Mouse (Mus musculus): ENCODE measurements around the gene Sirt4.
"Not testable (repeated sequence)": the region's sequence is repeated elsewhere in the genome, so short reads cannot be mapped to it uniquely, and the experiment has no call there.

Gene Sirt4

DNA sequence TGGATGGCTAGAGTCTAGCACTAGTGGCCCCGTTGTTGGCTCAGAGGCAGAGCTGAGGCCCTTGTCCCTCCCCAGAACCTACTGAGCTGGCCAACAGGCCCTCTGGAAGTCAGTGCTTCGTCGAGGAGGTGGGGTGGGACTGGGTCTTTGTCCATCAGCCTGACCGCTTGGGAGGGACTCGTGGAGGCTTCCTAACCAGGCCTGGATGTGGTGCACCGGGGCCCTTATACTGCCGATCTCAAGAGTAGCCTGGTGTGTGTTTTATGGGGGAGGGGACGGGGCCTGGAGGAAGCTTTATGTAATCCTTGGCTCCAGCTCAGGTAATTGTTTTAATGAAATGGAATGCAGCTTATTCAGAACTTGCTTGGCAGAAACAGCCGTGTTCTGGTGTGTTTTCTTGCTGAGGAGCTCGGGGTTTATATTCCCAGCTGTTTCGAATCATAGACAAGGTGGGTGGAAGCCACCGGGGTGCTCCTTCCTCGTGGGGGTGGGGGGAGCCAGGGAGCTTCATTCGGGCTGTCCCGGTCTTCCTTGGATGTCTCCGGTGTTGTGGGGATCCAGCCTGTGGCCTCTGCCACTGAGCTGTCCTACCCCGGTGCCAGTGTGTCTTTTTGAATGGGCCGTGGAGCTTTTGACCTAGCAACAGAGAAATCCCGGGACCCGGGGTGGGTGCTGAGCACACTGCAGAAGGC lies 30.5 kb upstream of the Sirt4 start:
- DNase-seq, result peak; percentile 69

DNA sequence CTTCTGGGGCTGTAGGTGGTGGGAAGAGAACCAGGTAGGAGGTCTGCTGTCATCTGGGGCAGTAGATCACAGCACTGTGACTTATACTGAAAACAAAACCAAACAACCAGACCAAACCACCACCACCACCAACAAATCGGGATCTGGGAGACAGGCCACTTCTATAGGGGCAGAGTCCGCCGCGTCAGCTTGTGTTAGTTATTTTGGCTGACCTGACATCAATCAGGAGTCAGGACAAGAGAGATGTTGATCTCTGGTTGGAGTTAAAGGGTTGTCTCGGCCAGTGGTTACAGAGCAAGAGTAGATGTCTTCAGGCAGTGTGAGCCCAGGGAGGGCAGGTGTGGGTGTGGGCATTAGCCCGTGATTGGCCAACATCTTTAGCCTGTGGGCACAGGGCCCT lies 29.8 kb upstream of the Sirt4 start:
- DNase-seq, result no peak

DNA sequence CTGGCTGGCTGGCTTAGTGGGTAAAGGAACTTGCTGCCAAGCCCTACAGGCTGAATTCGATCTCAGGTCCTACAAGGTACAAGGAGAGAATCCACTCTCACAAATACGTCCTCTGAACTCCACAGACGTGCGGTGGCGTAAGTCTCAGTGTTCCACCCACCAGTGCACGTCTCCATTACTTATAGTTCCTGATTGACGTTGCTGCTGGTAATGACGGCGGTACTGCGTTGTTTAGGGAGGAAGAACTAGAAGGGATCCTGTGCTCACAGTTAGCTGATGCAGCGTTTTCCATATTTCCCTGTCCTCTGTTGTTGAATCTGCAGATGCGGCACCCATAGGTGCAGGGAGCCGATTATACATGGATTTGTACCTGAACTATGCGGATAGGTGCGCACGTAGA lies 29.2 kb upstream of the Sirt4 start:
- DNase-seq, result no peak

DNA sequence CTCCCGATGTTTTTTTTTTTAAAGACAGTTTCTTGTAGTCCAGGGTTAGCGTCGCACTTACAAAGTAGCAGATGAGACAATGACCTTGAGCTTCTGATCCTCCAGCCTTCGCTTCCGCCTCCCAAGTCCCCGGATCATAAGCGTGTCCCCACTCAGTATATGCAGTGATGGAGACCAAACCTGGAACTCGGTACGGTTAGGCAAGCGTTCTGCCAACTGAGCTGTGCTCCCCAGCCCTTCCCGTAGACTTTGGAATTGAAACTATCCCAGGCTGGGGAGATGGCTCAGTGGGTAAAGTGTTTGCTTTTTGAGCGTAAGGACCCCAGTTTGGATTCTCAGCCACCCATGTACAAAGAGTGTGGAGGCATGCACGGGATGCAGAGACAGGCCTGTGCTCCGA lies 28.7 kb upstream of the Sirt4 start:
- no peak for DNase-seq

DNA sequence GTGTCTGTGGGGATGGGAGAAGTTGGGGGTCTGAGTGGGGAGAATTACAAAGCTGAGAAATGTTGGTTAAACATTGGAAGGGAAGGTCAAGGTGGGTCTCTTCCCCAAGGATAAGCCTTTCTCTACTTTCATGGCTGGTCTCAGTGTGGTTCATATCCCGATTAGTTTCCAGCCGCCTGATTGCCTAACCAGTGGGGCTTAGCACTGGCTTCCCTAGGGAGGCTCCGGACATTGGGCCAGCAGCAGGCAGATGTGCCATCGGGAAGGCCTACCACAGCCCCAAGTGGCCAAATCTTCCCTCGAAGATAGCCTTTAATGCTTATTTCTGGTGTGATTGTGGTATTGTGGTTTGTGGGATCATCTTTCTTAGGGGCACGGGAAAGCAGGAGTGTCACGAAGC lies 27.9 kb upstream of the Sirt4 start:
- DNase-seq, result no peak

DNA sequence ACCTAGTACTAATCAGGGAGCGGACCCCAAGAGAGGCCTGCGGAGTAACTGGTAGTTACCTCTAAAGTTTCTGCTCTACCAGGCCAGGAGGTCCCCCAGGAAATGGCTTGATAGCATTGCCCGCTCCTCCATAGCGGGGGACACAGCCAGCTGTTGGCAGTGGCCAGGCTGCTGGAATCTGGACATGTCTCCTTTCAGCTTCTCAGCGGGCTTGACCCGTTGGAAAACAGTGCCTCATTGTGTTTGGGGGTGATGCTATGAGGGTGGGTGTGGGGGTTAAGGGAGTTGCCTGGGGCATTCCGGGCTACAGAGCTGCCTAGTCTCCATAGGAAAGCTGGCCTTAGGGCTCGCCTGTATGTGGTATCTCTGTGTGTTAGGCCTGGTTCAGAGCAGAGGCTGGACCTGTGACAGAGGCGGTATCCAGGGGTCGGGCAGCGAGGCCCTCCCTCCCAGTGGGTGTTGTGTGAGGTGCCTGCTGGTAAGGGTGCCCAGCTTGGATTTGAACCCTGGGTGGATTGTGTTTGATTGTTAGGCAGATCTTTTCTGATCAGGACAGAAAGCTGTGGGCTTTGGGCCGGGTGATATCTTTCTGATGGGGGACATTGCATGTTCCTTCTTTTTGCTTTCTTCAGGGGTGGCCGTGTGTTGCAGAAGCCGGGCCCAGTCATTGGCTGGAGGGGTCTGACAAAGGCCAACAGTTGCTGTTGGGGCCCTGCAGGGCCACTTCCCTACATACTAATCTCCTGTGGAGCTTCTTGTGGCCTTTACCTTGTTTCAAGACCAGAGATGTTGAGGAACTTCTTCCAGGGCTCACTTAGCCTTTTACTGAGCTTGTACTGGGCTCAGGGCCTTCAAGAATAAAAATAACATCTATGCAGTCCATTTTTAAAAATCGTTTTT lies 25.5 kb upstream of the Sirt4 start:
- DNase-seq, result no peak

DNA sequence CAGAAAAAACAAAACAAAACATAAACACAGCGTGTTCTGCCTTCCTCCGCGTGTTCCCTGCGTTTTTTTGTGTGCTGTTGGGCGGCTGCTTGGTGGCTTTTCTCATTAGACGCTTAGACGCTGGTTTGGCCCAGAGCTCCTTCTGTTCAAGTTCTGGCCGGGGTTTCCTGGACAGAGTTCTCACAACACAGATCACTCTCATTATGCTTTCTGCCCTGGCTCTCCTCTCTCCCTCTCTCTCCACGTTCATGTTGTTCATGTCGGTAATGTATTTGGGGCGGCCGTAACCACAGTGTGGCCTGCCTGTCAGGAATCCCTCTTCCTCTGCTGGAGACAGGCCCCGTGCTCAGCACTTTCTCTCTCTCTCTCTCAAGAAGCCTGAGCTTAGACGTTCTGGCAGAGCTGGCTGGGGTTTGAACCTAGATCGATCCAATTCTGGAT lies 24.8 kb upstream of the Sirt4 start:
- peak; percentile 54 for DNase-seq

DNA sequence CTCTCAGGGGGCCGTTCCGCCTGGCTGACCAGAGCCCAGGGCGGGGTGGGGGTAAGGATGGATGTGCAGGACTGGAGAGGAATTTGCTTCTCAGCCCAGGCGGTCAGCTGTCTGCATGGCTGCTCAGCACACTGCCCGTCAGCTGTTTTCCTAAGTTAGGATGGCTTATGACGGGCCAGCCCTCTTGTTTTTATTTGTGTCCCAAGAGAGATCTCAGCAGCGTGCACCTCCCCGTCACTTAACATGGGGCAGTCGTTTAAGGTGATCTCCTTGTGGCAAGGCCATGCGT lies 24.3 kb upstream of the Sirt4 start:
- DNase-seq, result no peak

DNA sequence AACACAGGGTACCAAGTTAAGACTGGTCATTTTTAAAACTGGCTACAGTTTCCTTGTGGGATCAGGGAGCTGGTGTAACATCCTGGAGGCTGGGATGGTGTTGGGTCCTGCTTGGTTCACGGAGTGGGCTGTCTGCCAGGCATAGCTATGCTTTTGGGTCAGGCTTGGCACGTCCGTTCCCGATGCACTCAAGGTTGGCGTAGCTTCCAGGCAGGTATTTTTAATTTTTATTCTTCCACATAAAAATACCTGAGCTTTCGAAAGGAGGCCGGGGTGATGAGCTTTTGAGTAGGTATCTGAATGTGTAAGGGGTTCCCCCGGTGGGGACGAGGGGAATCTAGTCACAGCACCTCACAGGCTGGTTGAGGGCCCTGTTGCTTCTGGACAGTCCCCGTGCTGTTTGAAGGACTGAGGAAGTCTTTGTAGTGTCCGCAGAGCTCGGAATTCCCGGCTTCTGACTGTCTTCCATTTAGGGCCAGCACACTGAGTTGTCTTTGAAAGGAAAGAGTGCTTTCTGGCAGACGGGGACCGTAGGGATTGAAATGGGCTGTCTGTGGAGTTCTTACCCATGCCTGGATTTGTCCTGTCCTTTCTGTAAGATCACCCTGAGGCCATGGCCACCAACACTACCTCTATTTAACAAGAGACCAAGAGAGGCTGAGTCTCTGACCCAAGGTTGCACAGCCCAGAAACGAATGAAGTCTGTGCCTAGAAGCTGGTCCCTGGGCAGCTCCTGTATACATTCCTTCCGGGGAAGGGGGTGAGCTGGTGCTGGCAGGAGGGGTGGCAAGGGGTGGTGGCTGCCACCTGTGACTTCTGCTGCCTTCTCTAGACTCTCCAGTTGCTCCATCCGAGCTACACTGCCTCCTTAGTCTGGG lies 23.7 kb upstream of the Sirt4 start:
- peak; percentile 81 for DNase-seq

DNA sequence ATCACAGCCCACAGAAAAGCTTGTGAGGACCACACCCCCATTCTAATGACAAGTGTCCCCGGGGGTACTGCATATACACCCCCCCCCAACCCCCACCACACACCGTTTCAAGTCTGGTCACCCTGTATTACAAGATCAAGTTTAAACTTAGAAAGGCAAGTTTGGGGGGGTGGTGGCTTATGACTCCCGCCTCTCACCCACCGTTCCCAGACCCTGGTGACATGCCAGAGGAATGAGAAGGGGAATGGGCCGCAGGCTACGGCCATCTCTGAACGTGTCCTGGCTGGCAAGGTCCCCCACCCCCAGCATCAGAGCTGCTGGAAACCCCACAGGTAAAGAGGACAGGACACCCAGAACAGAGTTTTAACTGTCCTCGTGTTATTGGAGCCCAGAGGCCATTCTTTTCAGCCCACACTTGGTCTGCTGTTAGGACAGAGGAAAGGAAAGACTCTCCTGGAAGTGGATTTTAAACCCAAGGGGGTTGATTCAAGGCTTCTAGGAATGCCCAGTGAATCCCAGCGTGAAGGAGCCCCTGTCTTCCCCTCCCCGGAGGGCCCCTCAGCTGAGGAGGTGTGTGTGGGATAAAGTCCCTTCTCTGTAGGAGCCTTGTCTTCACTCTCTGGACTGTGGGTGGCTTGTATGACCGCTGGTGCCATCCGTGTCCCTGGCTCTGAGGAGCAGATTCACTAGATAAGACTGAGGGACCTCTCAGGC lies 22.9 kb upstream of the Sirt4 start:
- DNase-seq, result peak; percentile 69

DNA sequence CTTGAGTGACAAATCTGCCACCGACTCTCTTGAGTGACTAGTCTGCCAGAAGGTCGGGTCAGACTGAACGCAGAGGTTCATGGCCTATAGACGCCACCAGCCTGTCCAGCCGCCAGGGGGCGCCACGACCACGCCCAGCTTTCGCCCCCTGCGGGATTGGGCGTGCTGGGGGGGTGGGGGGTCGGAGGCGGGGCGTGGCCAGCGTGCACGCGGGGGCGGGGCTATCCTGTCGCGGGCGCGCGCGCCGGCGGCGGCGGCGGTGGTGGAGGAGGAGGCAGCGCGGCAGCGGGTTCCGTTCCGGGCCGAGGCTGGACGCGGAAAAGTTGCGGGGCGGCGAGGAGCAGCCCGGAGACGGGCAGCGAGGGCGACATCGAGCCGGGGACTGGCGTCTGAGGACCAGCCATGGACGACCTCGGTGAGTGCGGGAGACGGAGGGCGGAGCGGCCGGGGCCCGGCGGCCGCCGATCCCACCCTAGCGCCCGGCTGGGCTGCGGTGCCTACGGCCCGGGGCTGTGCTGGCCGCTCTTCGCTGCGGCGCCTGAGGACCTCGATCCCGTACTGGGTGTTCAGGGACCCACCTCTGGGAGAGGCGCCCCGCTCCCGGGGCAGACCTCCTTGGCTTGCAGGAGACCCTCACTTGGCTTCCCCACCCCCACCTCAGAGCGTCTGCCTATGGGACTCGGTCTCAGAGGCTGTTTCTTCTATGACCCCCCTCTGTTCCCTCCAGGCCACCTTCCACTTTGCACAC lies 22.1 kb upstream of the Sirt4 start, which contains the start of gene Pxn:
TSS of gene Pxn (plus strand) at position 223 of the 748 bp plus-strand sequence.
- DNase-seq, result peak; percentile 93

DNA sequence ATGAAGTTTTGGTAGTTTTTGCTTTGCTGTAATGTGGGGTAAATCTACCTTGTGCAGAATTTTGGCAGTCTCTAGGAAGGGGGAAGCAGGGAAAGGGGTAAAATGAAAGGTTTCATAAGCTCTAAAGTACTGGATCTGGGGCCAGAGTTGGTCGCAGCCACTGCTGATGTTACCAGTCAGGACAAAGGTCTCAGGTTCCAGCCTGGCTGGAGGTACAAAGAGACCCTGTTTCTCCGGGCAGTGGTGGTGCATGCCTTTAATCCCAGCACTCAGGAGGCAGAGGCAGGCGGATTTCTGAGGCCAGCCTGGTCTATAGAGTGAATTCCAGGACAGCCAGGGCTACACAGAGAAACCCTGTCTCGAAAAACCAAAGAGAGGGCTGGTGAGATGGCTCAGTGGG lies 21.1 kb upstream of the Sirt4 start:
- not testable (repeated sequence) for DNase-seq

DNA sequence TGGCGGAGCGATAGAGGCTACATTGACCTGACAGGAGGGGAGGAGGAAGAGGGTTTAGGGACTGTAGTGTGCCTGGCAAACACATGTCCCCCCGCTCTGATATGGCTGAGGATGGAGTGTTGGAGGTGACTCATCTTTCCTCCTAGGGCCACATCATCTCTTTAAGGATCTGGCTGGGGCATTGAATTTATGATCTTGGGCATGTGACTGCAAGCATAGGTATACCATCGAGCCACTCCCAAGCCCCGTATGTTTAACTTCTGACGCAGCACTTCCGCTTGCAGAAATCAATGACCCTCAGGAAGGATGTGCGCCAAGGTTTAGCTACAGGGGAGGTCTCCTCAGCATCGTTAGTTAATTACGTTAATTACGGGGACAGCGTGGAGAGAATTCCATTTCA lies 18.5 kb upstream of the Sirt4 start:
- no peak for DNase-seq

DNA sequence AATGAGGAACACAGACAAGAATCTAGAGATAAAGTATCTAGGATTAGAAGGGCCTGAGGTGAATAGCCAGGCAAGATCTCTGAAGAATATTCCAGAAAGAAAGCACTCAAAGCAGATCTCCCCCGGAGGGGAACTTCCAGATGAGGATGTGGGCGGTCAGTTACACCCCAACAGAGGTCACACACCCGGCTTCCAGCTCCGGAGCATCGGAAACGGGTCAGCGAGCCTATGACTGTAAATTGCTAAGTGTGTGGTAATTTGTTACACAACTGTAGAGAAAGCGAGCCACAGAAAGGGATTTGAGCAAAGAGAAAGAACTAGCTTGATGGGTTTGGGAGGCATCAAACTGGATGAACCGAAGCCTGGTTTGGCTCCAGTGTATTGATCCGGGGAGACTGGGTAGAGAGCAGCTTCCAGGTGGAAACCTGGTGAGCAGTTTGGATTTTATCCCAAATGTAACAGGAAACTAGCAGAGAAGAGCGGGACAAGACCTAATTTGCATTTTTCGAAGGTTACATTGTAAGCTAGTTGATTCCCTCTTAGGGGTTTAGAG lies 15.9 kb upstream of the Sirt4 start:
- DNase-seq, result no peak

DNA sequence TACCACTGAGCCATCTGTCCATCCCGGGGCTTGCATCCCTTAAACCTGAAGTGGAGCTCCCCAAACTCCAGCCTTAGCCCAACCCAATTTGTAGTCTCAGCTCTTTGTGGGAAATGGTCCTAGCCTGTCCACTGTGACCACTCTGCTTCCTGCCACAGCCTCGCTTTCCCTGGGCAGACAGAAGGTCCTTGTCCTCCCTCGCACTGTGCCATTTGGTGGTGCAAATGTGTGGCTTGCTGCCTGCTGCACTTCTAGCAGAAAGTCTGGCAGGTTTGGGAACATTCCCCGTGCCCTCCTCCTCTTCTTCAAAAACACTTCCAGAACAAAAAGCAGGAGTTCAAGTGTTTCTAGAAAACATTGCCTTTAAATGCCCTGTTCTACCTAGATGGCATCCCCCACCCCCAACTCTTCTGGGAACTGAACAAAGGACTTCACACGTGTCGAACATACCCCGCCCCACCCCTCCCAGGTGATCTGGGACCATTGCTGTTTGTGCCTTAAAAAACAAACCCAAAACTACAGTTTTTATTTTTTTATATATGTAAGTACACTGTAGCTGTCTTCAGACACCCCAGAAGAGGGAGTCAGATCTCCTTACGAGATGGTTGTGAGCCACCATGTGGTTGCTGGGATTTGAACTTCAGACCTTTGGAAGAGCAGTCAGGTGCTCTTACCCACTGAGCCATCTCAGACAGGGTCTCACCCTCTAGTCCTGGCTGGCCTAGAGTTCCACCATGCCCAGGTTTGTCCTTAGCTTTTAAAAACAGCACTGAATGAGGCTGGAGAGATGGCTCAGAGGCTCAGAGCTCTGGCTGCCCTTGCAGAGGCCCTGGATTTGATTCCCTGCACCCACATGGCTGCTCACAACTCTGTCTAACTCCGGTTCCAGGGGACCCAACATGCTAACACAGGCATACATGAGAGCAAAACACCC lies 14.0 kb upstream of the Sirt4 start:
- peak; percentile 58 for DNase-seq

DNA sequence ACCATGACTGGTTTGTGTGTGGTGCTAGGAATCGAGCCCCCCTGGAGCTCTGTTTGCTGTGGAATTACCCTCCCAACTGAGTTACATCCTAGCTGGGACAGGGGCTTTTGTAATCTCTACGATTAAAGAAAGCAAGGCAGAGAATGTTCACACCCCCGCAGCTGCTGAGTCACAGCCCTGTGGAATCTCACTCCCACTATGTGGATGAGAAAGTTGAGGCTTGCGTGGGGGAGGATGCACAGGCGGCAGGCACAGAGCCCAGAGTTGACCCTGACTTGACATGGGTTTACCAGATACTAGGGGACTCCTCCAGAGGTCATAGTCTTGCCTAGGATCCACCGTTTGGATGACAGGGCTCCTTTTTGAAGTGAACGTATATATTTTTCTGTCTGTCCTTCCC lies 12.5 kb upstream of the Sirt4 start:
- peak; percentile 30 for DNase-seq

DNA sequence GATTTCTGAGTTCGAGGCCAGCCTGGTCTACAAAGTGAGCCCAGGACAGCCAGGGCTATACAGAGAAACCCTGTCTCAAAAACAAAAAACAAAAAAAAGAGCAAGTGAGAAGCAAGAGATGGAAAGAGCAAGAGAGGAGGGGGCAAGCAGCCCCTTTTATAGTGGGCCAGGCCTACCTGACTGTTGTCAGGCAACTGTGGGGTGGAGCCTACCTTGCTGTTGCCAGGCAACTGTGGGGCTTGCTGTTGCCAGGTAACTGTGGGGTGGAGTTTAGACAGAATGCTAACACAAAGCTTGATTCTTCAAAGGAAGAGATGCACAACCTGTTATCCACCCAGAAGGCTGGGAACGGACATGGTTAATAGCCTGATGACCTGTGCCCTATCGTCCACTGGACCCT lies 11.1 kb upstream of the Sirt4 start:
- peak; percentile 26 for DNase-seq

DNA sequence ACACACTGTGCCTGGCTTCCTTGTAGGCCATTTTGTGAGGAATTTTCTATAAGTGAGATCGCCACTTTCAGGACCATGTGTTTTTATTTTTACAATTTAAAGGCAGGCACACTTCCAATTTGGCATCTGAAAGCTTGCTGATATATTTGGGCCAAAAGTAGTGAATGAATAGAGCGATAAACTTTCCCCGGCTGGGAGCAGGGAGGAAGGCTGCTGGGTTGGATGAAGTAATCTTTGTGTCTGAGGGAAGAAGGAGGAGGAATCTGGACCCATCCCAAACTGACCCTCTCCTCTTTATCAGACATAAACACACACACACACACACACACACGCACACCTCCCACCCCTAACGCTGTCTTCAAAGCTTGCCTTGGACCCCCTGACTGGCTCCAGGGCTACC lies 8.9 kb upstream of the Sirt4 start:
- DNase-seq, result peak; percentile 47

DNA sequence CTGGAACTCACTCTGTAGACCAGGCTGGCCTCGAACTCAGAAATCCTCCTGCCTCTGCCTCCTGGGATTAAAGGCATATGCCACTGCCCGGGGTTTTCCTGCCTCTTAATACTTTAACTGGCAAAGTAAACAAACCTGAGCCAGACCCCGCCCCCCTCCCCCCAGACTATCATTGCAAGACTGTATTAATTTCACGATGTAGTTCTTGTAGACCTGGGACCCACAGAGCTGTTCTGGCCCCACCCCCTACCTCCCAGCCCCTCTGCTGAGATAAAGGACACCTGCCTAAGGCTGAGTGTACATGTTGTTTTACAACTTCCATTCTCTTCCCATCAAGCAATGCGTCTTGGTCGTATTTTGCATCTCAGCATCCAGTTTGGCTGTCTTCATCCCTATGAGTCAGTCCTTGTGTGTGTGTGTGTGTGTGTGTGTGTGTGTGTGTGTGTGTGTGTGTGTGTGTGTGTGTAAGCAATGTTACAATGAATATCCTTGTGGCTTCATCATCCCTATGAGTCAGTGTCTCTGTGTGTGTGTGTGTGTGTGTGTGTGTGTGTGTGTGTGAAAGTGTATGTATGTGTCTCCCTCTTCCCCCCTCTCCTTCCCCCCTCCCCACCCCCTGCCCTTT lies 8.3 kb upstream of the Sirt4 start:
- DNase-seq, result peak; percentile 46

DNA sequence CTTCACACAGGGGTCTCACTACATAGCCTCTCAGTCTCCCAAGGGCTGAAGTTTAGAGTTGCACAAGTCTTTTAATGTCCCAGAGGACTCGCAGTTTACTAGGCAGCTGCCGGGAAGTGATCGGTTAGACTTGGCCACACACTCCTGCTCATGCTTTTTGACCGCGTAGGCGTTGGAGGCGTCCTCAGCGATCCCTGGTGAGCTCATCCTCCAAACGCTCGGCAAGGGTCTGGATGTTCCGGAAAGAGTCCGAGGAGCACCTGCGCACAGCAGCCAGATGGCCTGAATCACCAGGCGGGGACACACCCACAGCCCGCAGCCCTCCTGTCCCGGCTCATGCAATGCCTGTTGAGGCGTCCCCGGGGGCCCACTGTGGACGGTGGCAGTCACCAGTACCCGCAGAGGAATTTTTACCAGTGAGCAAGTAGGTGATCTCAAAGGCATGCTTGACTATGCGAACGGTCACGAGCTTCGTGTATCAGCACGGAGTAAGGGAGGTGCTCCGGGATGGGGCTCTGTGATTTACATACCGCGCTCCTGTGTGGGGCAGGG lies 7.3 kb upstream of the Sirt4 start:
- peak; percentile 72 for DNase-seq

Measured in cerebellum, adult 9-10 months (tissue).